Mouse (Mus musculus) MEL (cell line): ENCODE results near the gene Pot1b. TPM values are rescaled to one million over a fixed set of nuclear protein-coding genes. Genes with fewer than 3 reads are reported as not detected.

ENCODE experiments used
- DNase-seq: peaks from one replicate; pipeline ENCODE4 v3.0.0; 2011; ENCODE audit warnings: low read depth, low spot score
- H3K27ac ChIP-seq: 2 replicates; pipeline ENCODE4 v1.5.1; 2012; ENCODE audit warnings: low read depth, mild to moderate bottlenecking, control low read depth, low read length, moderate library complexity; ENCODE audit not compliant: control insufficient read depth
- H3K27me3 ChIP-seq, 2 experiments: fragments of 150-350 bp in 1 of 2; sonication (generic) in 1 of 2; 2 replicates each; pipeline ENCODE4 v1.6.1; 2012; ENCODE audit warnings: low read length in 2 of 2, mild to moderate bottlenecking in 2 of 2, improper control_type of control experiment in 1 of 2, moderate library complexity in 1 of 2; ENCODE audit not compliant: insufficient read depth in 2 of 2, control insufficient read depth in 1 of 2
- H3K36me3 ChIP-seq, 2 experiments: 2 replicates each; pipeline ENCODE4 v1.6.1; 2012 to 2014; ENCODE audit warnings: low read length in 2 of 2, improper control_type of control experiment in 1 of 2, inconsistent platforms in 1 of 2, mild to moderate bottlenecking in 1 of 2; ENCODE audit not compliant: insufficient read depth in 2 of 2, control insufficient read depth in 1 of 2
- H3K4me1 ChIP-seq, 2 experiments: fragments of 150-350 bp in 1 of 2; sonication (generic) in 1 of 2; 2 replicates each; pipeline ENCODE4 v1.6.1; 2012; ENCODE audit warnings: low read length in 2 of 2, improper control_type of control experiment in 1 of 2, mild to moderate bottlenecking in 1 of 2; ENCODE audit not compliant: insufficient read depth in 2 of 2, control insufficient read depth in 1 of 2
- H3K4me3 ChIP-seq, 2 experiments: fragments of 150-350 bp in 1 of 2; sonication (generic) in 1 of 2; 2 replicates each; pipeline ENCODE4 v1.5.1; 2012; ENCODE audit warnings: low read depth in 2 of 2, low read length in 2 of 2, mild to moderate bottlenecking in 2 of 2, moderate library complexity in 2 of 2, control low read depth in 1 of 2, improper control_type of control experiment in 1 of 2; ENCODE audit not compliant: control insufficient read depth in 1 of 2, insufficient read depth in 1 of 2
- H3K79me2 ChIP-seq: 2 replicates; pipeline ENCODE4 v1.6.1; 2012; ENCODE audit warnings: mild to moderate bottlenecking, low read length, moderate library complexity; ENCODE audit not compliant: control insufficient read depth, poor library complexity, insufficient read depth
- H3K9ac ChIP-seq: 2 replicates; pipeline ENCODE4 v1.6.1; 2012; ENCODE audit warnings: low read depth, mild to moderate bottlenecking, control low read depth, low read length, moderate library complexity; ENCODE audit not compliant: control insufficient read depth, poor library complexity, severe bottlenecking
- H3K9me3 ChIP-seq: fragments of 150-350 bp; sonication (generic); replicated peaks from 2 replicates; pipeline ENCODE4 v1.6.1; 2012; ENCODE audit warnings: mild to moderate bottlenecking, low read length, improper control_type of control experiment, moderate library complexity; ENCODE audit not compliant: insufficient read depth
- BHLHE40 ChIP-seq: IDR thresholded peaks from 2 replicates; pipeline ENCODE4 v1.6.1; 2012; ENCODE audit warnings: low read depth, mild to moderate bottlenecking, inconsistent platforms, low read length, improper control_type of control experiment, borderline replicate concordance
- CTCF ChIP-seq, 3 experiments: IDR thresholded peaks in 2 of 3; conservative IDR thresholded peaks in 1 of 3; 2 replicates each; pipeline ENCODE4 v1.5.1; 2011 to 2012; ENCODE audit warnings: low read length in 3 of 3, low read depth in 2 of 3, mild to moderate bottlenecking in 2 of 3, improper control_type of control experiment in 1 of 3, inconsistent platforms in 1 of 3, mixed read lengths in 1 of 3, moderate library complexity in 1 of 3; ENCODE audit not compliant: control insufficient read depth in 1 of 3, insufficient read depth in 1 of 3, poor library complexity in 1 of 3, severe bottlenecking in 1 of 3
- ELF1 ChIP-seq: IDR thresholded peaks from 2 replicates; pipeline ENCODE4 v1.6.1; 2014; ENCODE audit warnings: low read depth, mild to moderate bottlenecking, inconsistent platforms, low read length, improper control_type of control experiment, moderate library complexity
- EP300 ChIP-seq, 2 experiments: IDR thresholded peaks; 2 replicates each; pipeline ENCODE4 v1.6.1; 2011; ENCODE audit warnings: improper control_type of control experiment in 2 of 2, low read length in 2 of 2, low read depth in 1 of 2, mild to moderate bottlenecking in 1 of 2
- ETS1 ChIP-seq: IDR thresholded peaks from 2 replicates; pipeline ENCODE4 v1.6.1; 2012; ENCODE audit warnings: low read depth, mild to moderate bottlenecking, inconsistent platforms, low read length, improper control_type of control experiment, moderate library complexity
- GATA1 ChIP-seq: IDR thresholded peaks from 2 replicates; pipeline ENCODE4 v1.6.1; 2011; ENCODE audit warnings: low read depth, low read length, improper control_type of control experiment
- HCFC1 ChIP-seq: IDR thresholded peaks from 2 replicates; pipeline ENCODE4 v1.6.1; 2012; ENCODE audit warnings: low read depth, mild to moderate bottlenecking, inconsistent platforms, low read length, improper control_type of control experiment, moderate library complexity
- KAT2A ChIP-seq: conservative IDR thresholded peaks from 2 replicates; pipeline ENCODE4 v1.6.1; 2012; ENCODE audit warnings: low read depth, low read length, improper control_type of control experiment, inconsistent platforms
- MAX ChIP-seq: IDR thresholded peaks from 2 replicates; pipeline ENCODE4 v1.6.1; 2011; ENCODE audit warnings: low read length, improper control_type of control experiment
- MAZ ChIP-seq: IDR thresholded peaks from 2 replicates; pipeline ENCODE4 v1.6.1; 2012; ENCODE audit warnings: low read depth, mild to moderate bottlenecking, inconsistent platforms, low read length, improper control_type of control experiment
- NELFE ChIP-seq: IDR thresholded peaks from 2 replicates; pipeline ENCODE4 v1.6.1; 2011; ENCODE audit warnings: low read depth, low read length, improper control_type of control experiment
- POLR2AphosphoS5 ChIP-seq: IDR thresholded peaks from 2 replicates; pipeline ENCODE4 v1.6.1; 2012; ENCODE audit warnings: low read depth, borderline replicate concordance, mild to moderate bottlenecking, inconsistent platforms, low read length, moderate library complexity, mixed read lengths
- SIN3A ChIP-seq: IDR thresholded peaks from 2 replicates; pipeline ENCODE4 v1.6.1; 2012; ENCODE audit warnings: low read length, improper control_type of control experiment, inconsistent platforms
- TAL1 ChIP-seq: IDR thresholded peaks from 2 replicates; pipeline ENCODE4 v1.6.1; 2012; ENCODE audit warnings: mild to moderate bottlenecking, inconsistent platforms, low read length, moderate library complexity, mixed read lengths
- TCF12 ChIP-seq: IDR thresholded peaks from 2 replicates; pipeline ENCODE4 v1.6.1; 2014; ENCODE audit warnings: low read depth, mild to moderate bottlenecking, inconsistent platforms, low read length, improper control_type of control experiment, moderate library complexity
- UBTF ChIP-seq: IDR thresholded peaks from 2 replicates; pipeline ENCODE4 v1.6.1; 2012; ENCODE audit warnings: low read depth, mild to moderate bottlenecking, inconsistent platforms, low read length, improper control_type of control experiment, moderate library complexity, borderline replicate concordance; ENCODE audit not compliant: insufficient read depth
- ZC3H11A ChIP-seq: IDR thresholded peaks from 2 replicates; pipeline ENCODE4 v1.6.1; 2012; ENCODE audit warnings: low read depth, mild to moderate bottlenecking, inconsistent platforms, low read length, improper control_type of control experiment
- ZNF384 ChIP-seq: IDR thresholded peaks from 2 replicates; pipeline ENCODE4 v1.6.1; 2012; ENCODE audit warnings: low read depth, mild to moderate bottlenecking, inconsistent platforms, low read length, improper control_type of control experiment
- polyA plus RNA-seq, 2 experiments: library from polyadenylated mRNA; stranded (reverse) in 1 of 2; unstranded in 1 of 2; fragments of >175 nt in 1 of 2; fragments of >200 nt in 1 of 2; gene quantifications; 2 replicates each; pipeline versions ENCODE4 v1.2.1 to v1.2.4; 2012; ENCODE audit warnings: low replicate concordance in 2 of 2, low read depth in 1 of 2; ENCODE audit not compliant: insufficient read length in 2 of 2, insufficient read depth in 1 of 2, missing spikeins in 1 of 2
- total RNA-seq: library from RNA; depleted of rRNA; stranded (reverse); fragments of 300-350 nt; gene quantifications from 2 replicates; pipeline ENCODE4 v1.2.3, GENCODE M21; 2012

Gene Pot1b
- total and polyA plus RNA-seq, 3 experiments = 5.7 to 6.5 TPM; not detected in 1

- TF ChIP-seq GATA1 (no peak), TCF12 (no peak)
These were observed 10.1 kb downstream of the Pot1b start (continued) for GRCm38 (mm10) chr17:55702161-55702820.

- H3K4me3 ChIP-seq = no peak overlapping the region
- DNase-seq = peak; percentile 28
- no peak overlapping the region for H3K27ac ChIP-seq
- H3K27me3 ChIP-seq = no peaks in the 10 kb centered on the region
- no peaks in the 10 kb centered on the region for H3K79me2 ChIP-seq
- H3K9ac ChIP-seq = no peak overlapping the region
- no peaks in the 10 kb centered on the region for H3K9me3 ChIP-seq
- H3K4me1 ChIP-seq = peaks cover 0 to 2% of the 10 kb centered on the region in 2 experiments; a peak in 1 of 4 replicates
- H3K36me3 ChIP-seq = peaks cover 3 to 11% of the 10 kb centered on the region in 2 experiments
- TF ChIP-seq KAT2A (no peak), TAL1 (peak; percentile 48), EP300 (IDR thresholded peaks at IDR 0.05; ENCODE audit: low read depth in 1 of 2, low read length in 2 of 2) (peak; percentile 75 to 78), CTCF (IDR thresholded peaks at IDR 0.05 in 2 of 3, conservative IDR thresholded peaks at IDR 0.05 in 1 of 3; ENCODE audit: control insufficient read depth in 1 of 3, insufficient read depth in 1 of 3, low read depth in 2 of 3, low read length in 3 of 3, poor library complexity in 1 of 3, severe bottlenecking in 1 of 3) (no peak), TCF12 (peak; percentile 59; the same call in 1 of the 2 replicates), ETS1 (peak; percentile 57), ELF1 (no peak), SIN3A (0 out of 2 replicates have a peak, but pooled peaks have one; percentile 28), GATA1 (peak; percentile 67)
- TF ChIP-seq, all 39 proteins: peak for 6
These were observed 13.0 kb downstream of the Pot1b start for GRCm38 (mm10) chr17:55699388-55699787.

- no peaks in the 10 kb centered on the region for H3K27me3 ChIP-seq
- H3K9me3 ChIP-seq = no peaks in the 10 kb centered on the region
- no peaks in the 10 kb centered on the region for H3K79me2 ChIP-seq
- H3K27ac ChIP-seq = no peak overlapping the region
- peaks cover 0 to 4% of the 10 kb centered on the region in 2 experiments; a peak in 2 of 4 replicates for H3K36me3 ChIP-seq
- H3K4me1 ChIP-seq = no peaks in the 10 kb centered on the region
- H3K4me3 ChIP-seq = no peak overlapping the region
- no peak overlapping the region for H3K9ac ChIP-seq
- TF ChIP-seq BHLHE40 = no peak
- TF ChIP-seq MAX = no peak
- no peak for TF ChIP-seq POLR2AphosphoS5
- TF ChIP-seq HCFC1 = no peak
- TF ChIP-seq UBTF = no peak
- no peak for TF ChIP-seq TAL1
- TF ChIP-seq MAZ = no peak
- no peak for TF ChIP-seq ZNF384
- no peak for TF ChIP-seq CTCF (IDR thresholded peaks at IDR 0.05 in 2 of 3, conservative IDR thresholded peaks at IDR 0.05 in 1 of 3; ENCODE audit: control insufficient read depth in 1 of 3, insufficient read depth in 1 of 3, low read depth in 2 of 3, low read length in 3 of 3, poor library complexity in 1 of 3, severe bottlenecking in 1 of 3)
- no peak for TF ChIP-seq ZC3H11A
- no peak for TF ChIP-seq EP300 (IDR thresholded peaks at IDR 0.05; ENCODE audit: low read depth in 1 of 2, low read length in 2 of 2)
- no peak for TF ChIP-seq NELFE
- no peak for DNase-seq
These were observed 51.3 kb downstream of the Pot1b start for GRCm38 (mm10) chr17:55661099-55661498.
